Mouse (Mus musculus) megakaryocyte, embryonic 14.5 days (primary cell): ENCODE measurements at regions not wholly inside any gene's neighbourhood (a gene's known extent, or its start where the extent isn't known, plus 50 kb on each side); places are given as distances from the start of the nearest gene placed in this dataset.

Source experiments
- FLI1 ChIP-seq: IDR thresholded peaks from 2 replicates; pipeline ENCODE4 v1.6.1; 2012; ENCODE audit warnings: low read length, inconsistent platforms, mixed read lengths
- GATA1 ChIP-seq: IDR thresholded peaks from 3 replicates; pipeline ENCODE4 v1.6.1; 2012; ENCODE audit warnings: mixed read lengths, low read length, inconsistent platforms, borderline replicate concordance

- TF ChIP-seq GATA1 (no peak), FLI1 (no peak)
Measured at GRCm38 (mm10) chr6:100011520-100012062, 275.7 kb downstream of the Rybp start.
